Mouse (Mus musculus): ENCODE results near the gene Plxnd1.

Plxnd1 gene

GRCm38 (mm10) chr6:115957681-115958080, 37.1 kb downstream of the Plxnd1 start:
- WGBS: 74% methylated on average over 6 of the region's 6 CpGs

GRCm38 (mm10) chr6:115956922-115957601, 37.7 kb downstream of the Plxnd1 start:
- 31% methylated on average over 16 of the region's 16 CpGs for WGBS

GRCm38 (mm10) chr6:115956418-115956921, 38.3 kb downstream of the Plxnd1 start:
- WGBS: 69% methylated on average over 13 of the region's 13 CpGs

DNA sequence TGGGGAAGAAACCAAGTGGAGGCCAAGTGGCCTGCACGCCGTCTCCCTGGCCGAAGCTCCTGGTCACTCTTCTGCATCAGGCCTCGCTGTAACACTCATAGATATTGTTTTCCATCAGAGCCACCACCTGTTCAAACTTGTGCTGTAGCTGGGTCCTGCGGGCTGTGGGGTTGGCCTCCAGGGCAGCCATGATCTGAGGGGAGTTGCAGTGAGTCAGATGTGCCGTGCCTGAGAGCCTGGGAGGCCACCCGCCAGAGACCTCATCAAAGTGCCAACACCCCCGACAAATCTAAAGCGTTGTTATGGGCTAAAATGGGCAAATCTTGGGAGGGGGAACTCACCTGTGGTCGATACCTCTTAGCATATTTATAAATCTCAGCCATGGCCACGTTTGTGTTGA, 39.1 kb downstream of the Plxnd1 start:
- WGBS: 88% methylated on average over 11 of the region's 11 CpGs

DNA sequence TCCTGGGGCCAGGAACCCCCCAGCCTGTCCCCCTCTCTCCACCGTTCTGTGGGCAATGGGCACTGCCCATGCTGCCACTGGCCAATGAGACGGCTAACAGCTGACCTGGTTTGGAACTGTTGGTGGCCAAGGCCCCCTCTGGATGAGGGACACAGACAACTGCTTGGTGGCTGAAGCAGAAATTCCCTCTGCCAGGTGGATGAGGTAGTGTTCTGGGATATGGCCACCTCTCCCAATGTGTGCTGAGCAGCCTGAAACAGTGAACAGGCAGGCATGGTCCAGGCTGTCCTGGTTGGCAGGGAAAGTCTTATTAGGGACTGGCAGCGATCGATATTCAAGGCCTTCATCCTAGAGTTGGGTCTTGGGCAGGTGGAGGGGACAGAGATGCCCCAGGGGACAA, 39.6 kb downstream of the Plxnd1 start:
- WGBS: 88% methylated on average over 4 of the region's 4 CpGs

- 66% methylated on average over 9 of the region's 9 CpGs for WGBS
Measured at GRCm38 (mm10) chr6:115954506-115955074, 40.2 kb downstream of the Plxnd1 start.

- WGBS: 62% methylated on average over 6 of the region's 6 CpGs
Measured at GRCm38 (mm10) chr6:115946389-115946788, 48.4 kb downstream of the Plxnd1 start.

DNA sequence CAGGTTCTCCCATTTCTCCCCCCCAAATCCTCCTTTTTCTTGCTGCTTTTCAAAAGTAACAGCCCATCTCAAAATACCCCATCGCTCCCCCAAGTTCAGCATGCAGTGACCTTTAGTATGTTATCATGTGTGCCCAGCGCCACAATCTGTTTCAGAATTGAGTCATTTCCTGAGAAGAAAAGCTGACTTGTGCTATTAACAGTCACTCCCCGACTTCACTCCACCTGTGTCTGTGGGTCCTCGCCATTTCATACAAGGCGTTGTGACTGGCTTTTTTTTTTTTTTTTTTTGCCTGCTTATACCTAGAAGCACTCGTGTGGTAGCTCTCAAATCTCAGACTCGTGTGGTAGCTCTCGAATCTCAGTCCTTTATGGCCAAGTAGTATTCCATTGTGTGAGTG, 49.2 kb downstream of the Plxnd1 start:
- WGBS: 85% methylated on average over 8 of the region's 8 CpGs

- 97% methylated on average over 5 of the region's 5 CpGs for WGBS
Measured at GRCm38 (mm10) chr6:115944638-115945037, 50.2 kb downstream of the Plxnd1 start, which contains the start of gene H1foo. TSS of gene H1foo (plus strand) at chr6:115944938.

DNA sequence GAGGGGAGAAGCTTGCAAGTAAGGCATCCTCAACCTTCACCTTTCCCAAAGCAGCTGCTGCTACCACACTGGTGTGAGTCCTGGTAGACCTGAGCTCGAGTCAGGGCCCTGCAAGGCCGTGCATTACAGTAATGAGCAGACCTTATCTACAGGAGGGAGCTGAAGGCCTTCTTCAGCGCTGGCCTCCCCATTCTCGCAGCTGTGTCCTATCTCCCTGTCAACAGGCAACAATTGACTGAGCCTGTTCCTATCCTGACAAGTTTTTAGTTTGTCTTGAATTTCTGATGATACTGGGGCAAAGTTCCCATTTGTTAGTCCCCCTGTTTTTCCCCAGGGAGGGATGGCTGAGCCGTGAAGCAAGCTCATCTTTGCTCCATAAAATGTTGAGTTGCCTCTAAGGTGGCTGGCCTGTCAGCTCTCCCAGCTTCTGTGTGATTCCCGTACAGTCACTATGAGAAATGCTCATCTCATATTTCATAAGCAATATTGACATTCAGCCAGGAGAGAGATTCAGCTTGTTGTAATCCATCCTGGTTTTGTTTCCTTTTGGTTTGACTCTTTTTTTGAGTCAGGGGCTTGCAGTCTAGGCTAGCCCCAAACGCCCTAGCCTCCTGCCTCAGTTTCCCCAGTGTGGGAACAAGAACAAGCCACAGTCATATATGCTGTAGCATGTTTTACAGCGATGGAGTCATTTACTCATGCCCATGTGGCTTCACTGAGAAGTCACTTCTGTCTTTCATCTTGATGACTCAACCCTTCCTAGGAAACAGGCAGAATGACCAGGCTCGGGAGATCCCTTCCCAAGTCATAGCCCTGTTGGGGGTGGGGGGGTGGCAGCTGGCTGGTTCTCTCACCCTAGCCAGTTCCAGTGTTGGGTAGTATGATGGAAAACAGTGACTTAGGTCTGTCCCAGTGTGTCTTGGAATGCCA, 51.0 kb downstream of the Plxnd1 start:
- 84% methylated on average over 9 of the region's 9 CpGs for WGBS

- WGBS: 30% methylated on average over 10 of the region's 12 CpGs
Measured at GRCm38 (mm10) chr6:115941128-115941527, 53.7 kb downstream of the Plxnd1 start.

GRCm38 (mm10) chr6:115940603-115941002, 54.2 kb downstream of the Plxnd1 start:
- WGBS: 28% methylated on average over 1 of the region's 1 CpGs

DNA sequence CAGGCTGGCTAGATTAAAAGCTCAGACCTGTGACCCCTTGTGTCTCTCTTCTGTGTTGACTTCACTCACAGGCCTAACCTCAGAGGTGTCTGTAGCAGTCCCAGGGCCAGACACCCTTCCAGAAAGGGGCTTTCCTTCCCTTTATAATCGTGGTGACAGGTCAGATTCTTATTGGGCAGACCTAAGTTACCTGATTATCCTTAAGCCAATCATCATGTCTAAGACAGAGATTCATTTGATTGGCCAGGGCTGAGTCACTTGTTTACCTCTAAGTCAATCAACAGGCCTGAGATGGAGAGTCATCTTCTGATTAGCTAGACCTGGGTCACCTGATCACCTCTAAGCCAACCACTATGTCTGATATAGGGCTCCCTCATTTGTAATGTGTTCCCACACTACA, 56.0 kb downstream of the Plxnd1 start:
- 86% methylated on average over 1 of the region's 1 CpGs for WGBS

- WGBS: 99% methylated on average over 2 of the region's 2 CpGs
Measured at GRCm38 (mm10) chr6:115938011-115938410, 56.8 kb downstream of the Plxnd1 start.

DNA sequence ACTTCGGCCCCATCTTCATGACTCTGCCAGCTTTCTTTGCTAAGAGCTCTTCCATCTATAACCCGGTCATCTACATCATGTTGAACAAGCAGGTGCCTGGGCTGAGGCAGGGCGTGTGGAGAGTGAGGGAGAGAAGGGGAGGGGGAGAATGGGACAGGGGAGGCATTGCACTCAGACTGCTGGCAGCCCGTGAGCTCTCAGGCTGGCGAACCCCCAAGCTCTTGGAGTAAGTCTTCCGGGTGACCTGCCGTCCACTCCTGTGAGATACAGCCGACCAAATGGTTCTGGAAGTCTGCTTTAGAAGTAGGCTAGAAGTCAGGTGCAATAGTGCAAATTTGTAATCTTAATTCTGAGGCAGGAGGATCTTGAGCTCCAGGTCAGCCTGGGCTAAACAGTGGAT, 59.3 kb downstream of the Plxnd1 start:
- 77% methylated on average over 8 of the region's 8 CpGs for WGBS

DNA sequence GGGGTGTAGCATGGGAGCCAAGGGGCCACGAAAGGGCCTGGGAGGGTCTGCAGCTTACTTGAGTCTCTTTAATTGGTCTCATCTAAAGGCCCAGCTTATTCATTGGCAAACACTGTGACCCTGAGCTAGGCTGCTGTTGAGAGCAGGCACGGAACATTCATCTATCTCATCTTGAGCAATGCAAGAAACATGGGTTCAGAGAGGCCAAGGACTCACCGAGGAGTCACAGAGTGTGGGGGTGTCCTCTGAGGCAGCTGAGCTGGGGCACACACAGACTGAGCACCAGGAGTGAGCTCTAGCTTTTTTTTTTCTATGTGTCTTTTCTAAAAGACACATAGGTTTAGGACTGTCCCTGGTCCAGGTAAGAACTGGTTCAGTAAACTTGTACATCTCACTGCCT, 62.4 kb downstream of the Plxnd1 start:
- WGBS: 90% methylated on average over 3 of the region's 3 CpGs

- 90% methylated on average over 14 of the region's 14 CpGs for WGBS
Measured at GRCm38 (mm10) chr6:115931639-115932038, 63.2 kb downstream of the Plxnd1 start, which contains the start of gene Rho. TSS of gene Rho (plus strand) at chr6:115931748.

GRCm38 (mm10) chr6:115930018-115930417, 64.8 kb downstream of the Plxnd1 start:
- WGBS: 85% methylated on average over 5 of the region's 5 CpGs

GRCm38 (mm10) chr6:115927292-115928242, 67.2 kb downstream of the Plxnd1 start:
- WGBS: 52% methylated on average over 10 of the region's 10 CpGs

GRCm38 (mm10) chr6:115926416-115926815, 68.4 kb downstream of the Plxnd1 start:
- 63% methylated on average over 10 of the region's 10 CpGs for WGBS

GRCm38 (mm10) chr6:115924829-115925228, 70.0 kb downstream of the Plxnd1 start:
- WGBS: 82% methylated on average over 6 of the region's 6 CpGs

Measured in cerebral cortex, adult 2 months (tissue).